Mouse (Mus musculus) lung, postnatal 0 days (tissue): Measurements from ENCODE around the gene Chtf18.

Experiments used
- CTCF ChIP-seq: IDR thresholded peaks from 2 replicates; pipeline ENCODE4 v1.5.1; 2016; ENCODE audit warnings: antibody characterized with exemption, mild to moderate bottlenecking
- EP300 ChIP-seq: IDR thresholded peaks from 2 replicates; pipeline ENCODE4 v1.6.1; 2016; ENCODE audit warnings: antibody characterized with exemption, mild to moderate bottlenecking, control low read depth

GRCm38 (mm10) chr17:25728009-25728270 lies 721 bp upstream of the Chtf18 start:
- TF ChIP-seq CTCF: no peak
- TF ChIP-seq EP300: no peak
